Mouse (Mus musculus): ENCODE measurements around the gene Ccser1.

DNA sequence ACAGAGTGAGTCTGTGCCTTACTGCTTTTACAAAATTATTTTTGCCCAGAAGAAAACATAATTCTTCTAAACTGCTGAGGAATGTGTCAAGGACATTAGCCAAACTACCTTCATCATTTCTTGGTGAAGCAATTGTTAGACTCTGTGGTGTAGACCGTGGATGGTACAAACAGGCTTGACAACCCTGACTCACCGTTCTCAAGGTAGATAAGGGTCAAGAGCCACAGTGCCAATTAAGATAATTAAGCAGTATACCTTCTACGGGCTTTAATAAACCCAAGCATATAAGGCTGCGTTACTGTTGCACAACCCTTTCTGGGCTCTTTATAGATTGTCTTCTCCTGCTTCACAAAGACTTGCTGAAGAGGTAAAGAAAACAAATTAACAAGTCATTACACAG is 66.4 kb downstream of the Ccser1 start:
- no peak for TF ChIP-seq CTCF (IDR thresholded peaks at IDR 0.05; ENCODE audit: low read depth, low read length)
- no peak for TF ChIP-seq POLR2A (IDR thresholded peaks at IDR 0.05; ENCODE audit: extremely low read depth, insufficient read depth, low read length)
